Mouse (Mus musculus): ENCODE data around the gene Abhd17c.

Abhd17c gene

GRCm38 (mm10) chr7:84121778-84122177 is 29.9 kb downstream of the Abhd17c start:
- in situ Hi-C loops (cut with MboI, MseI): loop anchor here (5.0 to 10.0 kb wide), 2 partner anchors 46 to 1917 kb away; no protein-coding TSS in a partner anchor

- in situ Hi-C loops (cut with MboI, MseI): loop anchor here (5.0 to 10.0 kb wide), 2 partner anchors 47 to 1915 kb away; no protein-coding TSS in a partner anchor
These were observed 31.4 kb downstream of the Abhd17c start for GRCm38 (mm10) chr7:84120142-84120760.

DNA sequence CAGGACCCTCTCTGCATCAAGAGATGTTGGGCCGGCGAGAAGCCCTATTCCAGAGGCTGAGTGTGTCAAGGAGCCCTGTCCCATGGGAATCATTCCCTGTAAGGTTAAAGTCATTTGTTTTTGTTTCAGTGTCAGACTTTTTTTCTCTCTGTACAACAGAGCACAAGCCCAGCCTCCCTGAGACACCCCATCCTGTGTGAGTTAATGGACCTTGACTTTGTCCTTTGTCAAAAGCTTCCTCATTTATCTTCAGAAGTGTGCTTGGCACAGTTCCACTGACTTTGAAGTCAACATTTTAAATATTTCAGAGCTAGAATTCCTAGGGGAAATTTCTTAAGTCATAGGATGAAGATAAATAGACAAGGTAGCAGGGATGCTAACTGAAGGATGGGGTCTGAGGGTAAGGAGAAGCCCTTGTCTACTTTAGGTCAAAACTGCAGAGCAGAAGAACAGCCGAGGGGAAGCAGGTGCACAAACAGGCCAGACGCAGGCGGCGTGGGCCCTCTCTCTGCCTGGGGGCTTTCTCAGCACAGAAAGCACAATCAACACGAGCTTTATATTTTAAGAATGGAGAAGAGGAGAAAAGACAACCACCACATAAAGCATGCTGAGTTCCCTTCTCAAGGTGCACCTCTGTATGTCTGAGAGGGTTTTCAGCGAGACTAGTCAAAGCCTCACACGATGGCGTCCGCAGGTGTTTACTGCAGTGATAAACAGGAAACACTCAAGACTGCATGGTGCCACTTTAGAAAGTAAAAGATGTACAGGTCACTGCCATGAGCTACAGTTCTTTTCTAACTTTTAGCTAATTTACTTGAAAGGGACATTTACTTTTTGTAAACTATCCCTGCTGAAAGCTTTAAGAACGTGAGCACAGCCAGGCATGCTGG is 32.2 kb downstream of the Abhd17c start:
- in situ Hi-C loops (cut with MboI, MseI): loop anchor here (5.0 to 10.0 kb wide), 2 partner anchors 48 to 1915 kb away; no protein-coding TSS in a partner anchor

DNA sequence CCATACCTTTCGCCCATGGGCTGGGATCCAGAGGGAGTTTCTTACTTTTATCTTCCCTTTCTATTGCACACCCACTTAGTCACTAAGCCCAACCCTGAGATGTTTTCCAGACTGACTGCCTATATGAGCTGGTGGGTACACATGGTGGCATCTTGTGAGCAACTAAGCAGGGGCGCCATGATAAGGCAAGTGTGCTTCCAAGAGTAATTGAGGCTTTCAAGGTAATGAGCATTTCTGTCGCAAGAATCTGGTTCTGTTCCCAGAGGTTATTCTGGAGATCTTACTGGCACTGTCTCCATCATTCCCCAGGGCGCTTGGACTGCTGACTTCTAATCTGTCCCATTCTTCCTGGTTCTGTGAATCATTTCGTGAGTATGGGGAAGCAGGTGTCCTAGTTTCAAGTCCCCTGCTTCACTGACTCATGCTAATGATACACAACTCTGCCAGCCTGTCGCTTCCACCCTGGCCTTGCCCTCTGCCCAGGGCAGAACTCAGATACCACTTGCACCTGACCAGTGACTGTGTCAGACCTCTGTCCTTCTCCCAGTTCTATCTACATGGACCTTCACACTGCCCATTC is 34.1 kb downstream of the Abhd17c start:
- in situ Hi-C loops (cut with MboI, MseI): no loop called here

DNA sequence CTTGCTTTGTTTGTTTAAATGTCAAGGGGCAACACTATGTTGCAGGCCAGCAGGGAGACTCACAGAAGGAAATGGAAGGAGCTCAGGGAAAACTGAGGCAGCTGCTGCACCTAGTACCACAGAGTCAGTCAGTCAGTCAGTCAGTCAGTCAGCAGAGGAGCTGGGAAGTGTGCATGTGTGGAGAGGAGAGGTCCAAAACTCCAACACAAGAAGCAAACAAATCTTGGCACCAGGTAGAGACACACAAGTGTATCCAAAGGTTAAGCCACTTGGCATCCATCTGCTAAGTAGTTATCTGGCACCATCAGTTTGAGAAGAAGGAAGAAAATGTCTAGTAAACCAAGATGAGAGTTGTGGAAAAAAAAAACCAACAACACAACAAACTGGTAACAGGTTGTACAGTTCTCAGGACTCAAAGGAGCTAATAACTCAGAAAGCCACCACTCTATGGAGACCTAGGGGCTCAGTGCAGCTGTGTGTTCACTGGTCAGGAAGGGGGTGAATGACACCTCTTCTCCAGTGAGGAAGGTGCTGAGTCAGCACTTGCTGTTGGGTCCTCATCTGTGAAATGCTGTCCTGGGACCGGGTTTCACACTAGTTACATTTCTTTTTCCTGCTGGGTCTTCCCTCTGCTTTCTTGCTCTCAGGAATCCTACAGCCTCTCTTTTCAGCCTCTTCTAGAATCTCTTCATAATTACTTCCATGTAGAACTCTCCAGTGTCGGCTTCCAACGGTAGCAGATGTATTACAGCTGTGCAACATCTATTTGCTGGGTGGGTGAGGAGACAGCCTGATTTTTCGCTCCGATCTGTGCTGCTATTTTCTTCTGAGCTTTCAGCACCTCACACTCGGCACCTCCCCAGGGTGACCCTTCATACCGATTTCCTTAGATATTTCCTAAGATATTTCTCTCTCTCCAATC is 34.8 kb downstream of the Abhd17c start:
- in situ Hi-C loops (cut with MboI, MseI): no loop called here

GRCm38 (mm10) chr7:84115385-84115784 is 36.3 kb downstream of the Abhd17c start:
- in situ Hi-C loops (cut with MboI, MseI): no loop called here

- in situ Hi-C loops (cut with MboI, MseI): no loop called here
These were observed 36.9 kb downstream of the Abhd17c start for GRCm38 (mm10) chr7:84114775-84115174.

GRCm38 (mm10) chr7:84113035-84113390 is 38.7 kb downstream of the Abhd17c start:
- in situ Hi-C loops (cut with MboI, MseI): no loop called here

GRCm38 (mm10) chr7:84112351-84113034 is 39.2 kb downstream of the Abhd17c start:
- in situ Hi-C loops (cut with MboI, MseI): no loop called here

DNA sequence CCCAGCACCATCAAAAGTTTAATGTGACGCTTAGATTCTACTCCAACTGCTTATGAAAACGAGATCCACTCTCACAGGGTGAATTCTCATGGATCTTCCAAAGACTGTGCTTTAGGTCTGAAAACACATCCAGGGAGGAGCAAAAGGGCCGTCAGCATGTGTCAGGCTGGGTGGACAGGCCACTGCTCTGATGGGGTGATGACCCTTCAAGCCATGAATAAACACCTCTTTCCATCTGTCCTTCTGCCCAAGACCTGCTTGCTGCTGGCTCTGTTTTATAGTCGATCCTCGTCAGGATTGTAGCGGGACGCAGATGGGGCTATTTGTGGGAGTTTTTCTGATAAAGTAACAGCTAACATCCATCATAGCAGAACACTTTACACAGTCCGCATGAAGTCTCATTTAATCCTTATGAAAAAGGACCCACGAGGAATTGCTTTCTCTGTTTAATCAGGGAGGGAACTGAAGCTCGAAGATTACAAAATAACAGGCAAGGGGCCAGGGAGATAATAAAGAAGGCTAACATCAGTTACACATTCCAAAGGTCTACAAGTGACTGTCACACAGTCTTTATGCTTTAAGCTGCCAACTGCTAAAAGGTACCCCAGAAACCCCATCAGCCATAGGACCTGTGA is 39.9 kb downstream of the Abhd17c start:
- in situ Hi-C loops (cut with MboI, MseI): no loop called here

DNA sequence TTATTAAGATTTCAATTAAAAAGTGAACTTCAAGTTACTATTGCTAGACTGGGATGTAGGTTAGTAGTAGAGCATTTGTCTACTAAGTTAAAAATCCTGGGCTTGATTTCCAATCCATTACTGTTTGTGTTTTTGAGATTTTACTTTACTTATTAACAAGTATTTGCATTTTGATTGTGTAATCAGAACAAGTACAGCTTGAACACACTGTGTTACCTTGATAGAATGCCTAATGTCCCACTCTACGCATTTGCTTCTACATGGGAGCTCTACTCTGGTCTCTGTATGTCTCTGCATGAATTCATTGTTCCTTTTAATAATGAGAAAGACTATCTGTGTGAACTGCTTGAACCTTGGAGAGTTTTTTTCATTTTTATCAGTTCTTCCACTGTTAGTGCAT is 44.8 kb downstream of the Abhd17c start:
- in situ Hi-C loops (cut with MboI, MseI): no loop called here

- in situ Hi-C loops (cut with MboI, MseI): no loop called here
These were observed 49.1 kb downstream of the Abhd17c start for GRCm38 (mm10) chr7:84102589-84102988.

GRCm38 (mm10) chr7:84100672-84101071 is 51.0 kb downstream of the Abhd17c start:
- in situ Hi-C loops (cut with MboI, MseI): no loop called here

DNA sequence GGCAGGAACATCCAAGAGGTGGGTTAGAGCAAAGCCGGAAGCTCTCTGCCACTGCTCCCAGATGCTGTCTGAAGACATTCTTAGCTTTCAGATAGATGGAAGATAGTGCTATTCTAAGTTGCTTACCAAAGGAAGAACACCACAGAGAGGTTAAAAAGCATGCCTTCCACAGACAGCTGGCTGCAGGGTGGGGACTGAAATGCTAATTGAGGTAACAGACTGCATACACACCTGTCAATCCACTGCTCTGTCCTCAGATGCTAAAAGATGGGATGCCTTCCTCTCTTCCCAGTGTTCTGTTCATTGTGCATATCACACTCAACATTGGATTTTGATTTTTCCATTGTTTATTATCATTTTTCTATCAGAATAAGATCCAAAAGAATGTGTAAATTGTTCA is 53.6 kb downstream of the Abhd17c start:
- in situ Hi-C loops (cut with MboI, MseI): no loop called here

GRCm38 (mm10) chr7:84096501-84096900 is 55.2 kb downstream of the Abhd17c start:
- in situ Hi-C loops (cut with MboI, MseI): no loop called here

DNA sequence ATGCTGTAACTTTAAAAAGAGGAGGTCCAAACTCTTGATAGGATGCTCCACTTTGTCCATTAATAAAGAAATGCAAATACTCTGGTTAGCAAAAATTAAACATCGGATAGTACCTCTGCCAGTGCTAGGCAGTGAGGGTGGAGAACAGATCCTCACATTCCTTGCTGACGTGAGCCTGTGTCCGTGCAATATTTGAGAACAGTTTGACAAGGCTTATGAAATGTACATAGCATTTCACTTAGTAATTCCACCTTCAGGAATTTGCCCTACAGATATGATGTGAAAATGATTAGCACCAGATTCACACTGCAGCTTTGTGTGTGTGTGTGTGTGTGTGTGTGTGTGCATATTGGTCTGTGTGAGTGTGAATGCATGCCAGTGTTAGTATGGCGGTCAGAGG is 60.9 kb downstream of the Abhd17c start:
- in situ Hi-C loops (cut with MboI, MseI): no loop called here

- in situ Hi-C loops (cut with MboI, MseI): loop anchor here (5.0 kb wide), 3 partner anchors 177 to 188 kb away; no protein-coding TSS in a partner anchor
These were observed 61.9 kb downstream of the Abhd17c start for GRCm38 (mm10) chr7:84089777-84090176.

DNA sequence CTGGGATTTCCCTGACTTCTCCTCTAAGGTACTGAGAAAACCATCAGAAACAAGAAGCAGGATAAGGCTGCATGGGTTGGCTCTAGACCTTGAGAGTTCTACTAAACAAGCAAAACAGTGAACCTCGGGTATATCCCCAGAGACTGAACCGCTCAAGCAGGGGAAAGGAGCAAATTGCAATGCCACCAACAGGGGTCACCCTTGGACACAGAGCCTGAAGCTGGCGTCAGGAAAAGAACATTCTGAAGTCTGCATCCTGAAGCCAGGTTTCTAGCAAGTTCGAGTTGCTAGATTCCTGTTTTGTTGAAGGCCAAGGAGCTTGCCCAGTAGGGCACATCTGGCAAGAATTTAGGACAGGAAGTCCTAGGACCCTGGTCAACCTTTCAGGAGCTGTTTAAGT is 62.7 kb downstream of the Abhd17c start:
- in situ Hi-C loops (cut with MboI, MseI): loop anchor here (5.0 kb wide), 3 partner anchors 177 to 188 kb away; no protein-coding TSS in a partner anchor

GRCm38 (mm10) chr7:84088191-84088590 is 63.5 kb downstream of the Abhd17c start:
- in situ Hi-C loops (cut with MboI, MseI): loop anchor here (5.0 kb wide), 3 partner anchors 176 to 189 kb away; no protein-coding TSS in a partner anchor

All from T-helper 17 cell (primary cell).